Mouse (Mus musculus): ENCODE data around the gene Dnajc11. TPM values are rescaled to one million over a fixed set of nuclear protein-coding genes. Genes with fewer than 3 reads are reported as not detected.
A peak's percentile ranks its signal among the peaks of the same experiment; 100 is the strongest.

The Dnajc11 gene
- polyA plus RNA-seq, 1 experiment from 2014 or later, result 79.5 TPM

DNA sequence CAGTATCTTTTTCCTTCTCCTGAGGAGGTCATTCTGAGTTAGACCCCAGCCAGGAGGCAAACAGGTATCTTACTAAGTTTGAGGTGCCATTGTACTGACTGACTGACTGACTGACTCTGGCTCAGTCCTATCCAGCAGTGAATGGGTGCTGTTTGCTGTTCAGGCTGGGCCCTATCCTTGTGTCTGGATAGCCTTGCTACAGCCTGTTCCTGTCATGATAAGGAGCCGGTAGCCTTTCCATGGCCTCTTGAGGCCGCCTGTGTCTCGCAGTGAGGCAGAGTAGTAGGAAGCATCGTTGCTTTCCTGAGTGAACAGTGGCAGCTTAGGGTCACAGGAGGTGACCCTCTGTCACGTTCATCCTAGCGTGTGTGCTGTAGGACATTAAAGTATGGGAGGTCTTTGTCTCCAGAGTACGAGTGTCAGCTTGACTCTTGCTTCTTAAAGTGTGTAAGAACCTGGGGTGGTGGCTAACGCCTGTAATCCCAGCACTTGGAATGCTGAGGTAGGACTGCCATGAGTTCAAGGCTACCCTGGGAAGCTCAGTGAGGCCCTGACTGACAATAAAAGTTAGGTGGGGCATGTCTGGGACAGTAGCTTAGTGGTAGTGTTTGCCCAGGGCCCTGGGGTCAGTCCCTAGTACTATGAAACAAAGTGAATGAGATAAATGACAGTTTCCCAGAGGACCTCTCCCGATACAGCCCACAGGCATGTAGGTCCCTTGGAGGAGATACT, 24.3 kb downstream of the Dnajc11 start:
- 56% methylated on average over 9 of the region's 9 CpGs for WGBS
- peaks cover 39% of the 10 kb centered on the region for H3K36me3 ChIP-seq (ENCODE audit: insufficient read depth, low read length)
- H3K4me1 ChIP-seq (ENCODE audit: insufficient read depth, low read length), result no peaks in the 10 kb centered on the region
- no peaks in the 10 kb centered on the region for H3K9me3 ChIP-seq (ENCODE audit: low read length)
- no peak overlapping the region for H3K4me2 ChIP-seq (replicated peaks; ENCODE audit: low read depth, low read length)
- H3K27ac ChIP-seq (ENCODE audit: low read length), result no peak overlapping the region
- ATAC-seq (ENCODE audit: low FRiP score, low TSS enrichment), result no peak
- H3K9ac ChIP-seq (replicated peaks; ENCODE audit: low read length), result no peak overlapping the region
- no peak overlapping the region for H3K4me3 ChIP-seq (ENCODE audit: low read length)
- no peaks in the 10 kb centered on the region for H3K27me3 ChIP-seq (ENCODE audit: insufficient read depth, low read length)

DNA sequence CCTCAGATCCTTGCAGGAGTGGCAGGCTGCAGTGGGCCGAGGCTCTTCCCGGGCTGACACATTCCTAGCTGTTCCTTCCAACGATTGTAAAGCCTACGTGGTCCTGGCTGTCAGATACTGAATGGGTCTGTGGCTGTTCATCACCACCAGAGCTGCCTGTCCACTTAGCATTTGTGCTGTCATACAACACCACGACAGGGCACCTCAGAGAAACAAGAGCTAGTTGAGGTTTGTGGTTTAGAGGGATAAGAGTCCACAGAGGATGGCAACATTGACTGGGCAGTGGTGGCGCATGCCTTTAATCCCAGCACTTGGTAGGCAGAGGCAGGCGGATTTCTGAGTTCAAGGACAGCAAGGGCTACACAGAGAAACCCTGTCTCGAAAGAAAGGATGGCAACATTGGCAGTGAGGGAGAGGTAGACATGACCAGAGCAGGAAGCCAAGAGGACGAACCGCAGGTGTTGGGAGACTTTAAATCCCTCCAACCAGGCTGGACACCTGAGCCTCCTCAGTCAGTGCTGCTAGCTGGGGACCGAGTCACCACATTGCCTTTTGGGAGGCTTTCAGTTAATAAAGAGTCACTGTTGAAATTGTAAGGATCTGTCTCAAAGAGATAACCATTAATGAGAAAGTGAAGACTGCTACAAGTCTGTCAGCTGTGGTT, 26.5 kb downstream of the Dnajc11 start:
- Histone ChIP-seq H3K4me1 (ENCODE audit: insufficient read depth, low read length) (no peaks in the 10 kb centered on the region), H3K9ac (replicated peaks; ENCODE audit: low read length) (no peak overlapping the region), H3K9me3 (ENCODE audit: low read length) (no peaks in the 10 kb centered on the region), H3K4me2 (replicated peaks; ENCODE audit: low read depth, low read length) (no peak overlapping the region), H3K27ac (ENCODE audit: low read length) (no peak overlapping the region), H3K36me3 (ENCODE audit: insufficient read depth, low read length) (peaks cover 41% of the 10 kb centered on the region), H3K27me3 (ENCODE audit: insufficient read depth, low read length) (no peaks in the 10 kb centered on the region), H3K4me3 (ENCODE audit: low read length) (no peak overlapping the region)
- WGBS, result 90% methylated on average over 11 of the region's 11 CpGs
- no peak for ATAC-seq (ENCODE audit: low FRiP score, low TSS enrichment)

DNA sequence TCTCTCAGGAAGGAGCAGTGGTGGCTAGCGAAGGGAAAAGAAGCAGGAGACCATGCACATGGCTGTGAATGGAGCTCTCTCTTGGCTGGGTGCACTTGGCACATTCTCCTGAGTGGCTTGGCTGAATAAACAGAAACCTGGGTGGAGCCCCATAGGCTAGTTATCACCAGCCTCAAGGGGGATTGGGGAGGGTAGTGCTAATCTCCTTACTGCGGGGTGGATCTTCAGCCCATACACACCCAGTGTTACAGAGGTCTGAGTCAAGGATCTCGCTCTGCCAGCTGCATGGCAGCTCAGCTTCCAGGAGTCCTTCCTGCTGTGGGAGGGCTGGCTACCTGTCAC, 27.0 kb downstream of the Dnajc11 start:
- peaks cover 42% of the 10 kb centered on the region for H3K36me3 ChIP-seq (ENCODE audit: insufficient read depth, low read length)
- H3K27ac ChIP-seq (ENCODE audit: low read length), result no peak overlapping the region
- no peaks in the 10 kb centered on the region for H3K9me3 ChIP-seq (ENCODE audit: low read length)
- no peaks in the 10 kb centered on the region for H3K4me1 ChIP-seq (ENCODE audit: insufficient read depth, low read length)
- no peak overlapping the region for H3K9ac ChIP-seq (replicated peaks; ENCODE audit: low read length)
- H3K27me3 ChIP-seq (ENCODE audit: insufficient read depth, low read length), result no peaks in the 10 kb centered on the region
- ATAC-seq (ENCODE audit: low FRiP score, low TSS enrichment), result peak; percentile 27; the same call in 1 of the 2 replicates
- WGBS, result 93% methylated on average over 3 of the region's 3 CpGs
- no peak overlapping the region for H3K4me2 ChIP-seq (replicated peaks; ENCODE audit: low read depth, low read length)
- no peak overlapping the region for H3K4me3 ChIP-seq (ENCODE audit: low read length)

DNA sequence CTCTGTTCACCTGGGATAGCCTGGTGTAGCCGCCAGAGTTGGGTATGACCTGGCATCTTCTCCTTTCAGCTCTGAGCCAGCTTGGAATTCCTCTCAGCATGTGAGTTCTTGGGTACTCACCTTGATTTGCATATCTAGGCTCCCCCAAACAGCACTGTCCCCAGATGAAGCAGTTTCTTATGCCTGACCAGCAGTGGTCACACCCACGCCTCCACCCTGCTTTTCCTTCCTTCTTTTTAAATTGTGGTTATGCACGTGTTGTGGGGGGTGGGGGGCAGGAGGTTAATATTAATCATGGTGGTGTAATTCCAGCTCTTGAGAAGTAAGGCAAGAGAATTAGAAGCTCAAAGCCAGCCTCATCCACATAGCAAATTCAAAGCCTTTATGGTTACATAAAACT, 29.3 kb downstream of the Dnajc11 start:
- 67% methylated on average over 3 of the region's 3 CpGs for WGBS
- Histone ChIP-seq H3K36me3 (ENCODE audit: insufficient read depth, low read length) (peaks cover 35% of the 10 kb centered on the region), H3K9me3 (ENCODE audit: low read length) (no peaks in the 10 kb centered on the region), H3K4me3 (ENCODE audit: low read length) (no peak overlapping the region), H3K27me3 (ENCODE audit: insufficient read depth, low read length) (no peaks in the 10 kb centered on the region), H3K9ac (replicated peaks; ENCODE audit: low read length) (no peak overlapping the region), H3K27ac (ENCODE audit: low read length) (no peak overlapping the region), H3K4me1 (ENCODE audit: insufficient read depth, low read length) (peaks cover 2% of the 10 kb centered on the region), H3K4me2 (replicated peaks; ENCODE audit: low read depth, low read length) (no peak overlapping the region)
- no peak for ATAC-seq (ENCODE audit: low FRiP score, low TSS enrichment)

DNA sequence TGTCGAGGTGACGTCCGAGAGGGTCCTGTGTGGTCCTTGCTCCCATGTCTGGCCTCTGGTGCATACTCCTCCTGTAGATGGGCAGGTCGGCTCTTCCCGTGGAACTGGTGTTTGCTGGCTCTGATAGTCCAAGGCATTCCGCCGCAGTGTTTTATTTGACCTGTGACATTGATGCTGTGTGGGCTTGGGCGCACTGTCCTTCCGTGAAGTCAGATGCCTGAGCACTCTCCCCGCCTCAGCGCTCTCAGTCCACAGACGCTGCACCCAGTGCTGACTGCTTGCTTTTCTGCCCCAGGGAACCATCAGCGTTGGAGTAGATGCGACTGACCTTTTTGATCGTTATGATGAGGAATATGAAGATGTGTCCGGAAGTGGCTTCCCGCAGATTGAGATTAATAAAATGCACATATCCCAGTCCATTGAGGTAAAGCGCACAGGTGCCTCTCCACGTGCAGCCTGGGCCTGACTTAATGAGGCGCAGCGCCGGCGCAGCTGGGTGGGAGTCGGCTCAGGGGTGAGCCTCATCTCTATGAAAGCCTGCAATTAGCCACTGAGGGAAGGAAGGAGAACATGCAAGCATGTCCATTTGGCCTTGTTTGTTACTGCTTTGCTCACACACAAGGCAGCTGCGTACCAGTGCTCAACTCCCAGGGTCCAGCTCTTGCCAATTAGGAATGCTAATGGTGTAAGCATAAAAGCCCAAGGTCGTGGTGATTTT, 34.9 kb downstream of the Dnajc11 start:
- Histone ChIP-seq H3K4me3 (ENCODE audit: low read length) (no peak overlapping the region), H3K4me1 (ENCODE audit: insufficient read depth, low read length) (peaks cover 18% of the 10 kb centered on the region), H3K9me3 (ENCODE audit: low read length) (no peaks in the 10 kb centered on the region), H3K27me3 (ENCODE audit: insufficient read depth, low read length) (no peaks in the 10 kb centered on the region), H3K4me2 (replicated peaks; ENCODE audit: low read depth, low read length) (peak overlapping the region; percentile 12; the same call in 1 of the 2 replicates), H3K36me3 (ENCODE audit: insufficient read depth, low read length) (peaks cover 33% of the 10 kb centered on the region), H3K9ac (replicated peaks; ENCODE audit: low read length) (peak overlapping the region; percentile 31; the same call in 1 of the 2 replicates), H3K27ac (ENCODE audit: low read length) (peak overlapping the region; percentile 78)
- 49% methylated on average over 26 of the region's 26 CpGs for WGBS
- peak; percentile 69; the same call in 1 of the 2 replicates for ATAC-seq (ENCODE audit: low FRiP score, low TSS enrichment)

DNA sequence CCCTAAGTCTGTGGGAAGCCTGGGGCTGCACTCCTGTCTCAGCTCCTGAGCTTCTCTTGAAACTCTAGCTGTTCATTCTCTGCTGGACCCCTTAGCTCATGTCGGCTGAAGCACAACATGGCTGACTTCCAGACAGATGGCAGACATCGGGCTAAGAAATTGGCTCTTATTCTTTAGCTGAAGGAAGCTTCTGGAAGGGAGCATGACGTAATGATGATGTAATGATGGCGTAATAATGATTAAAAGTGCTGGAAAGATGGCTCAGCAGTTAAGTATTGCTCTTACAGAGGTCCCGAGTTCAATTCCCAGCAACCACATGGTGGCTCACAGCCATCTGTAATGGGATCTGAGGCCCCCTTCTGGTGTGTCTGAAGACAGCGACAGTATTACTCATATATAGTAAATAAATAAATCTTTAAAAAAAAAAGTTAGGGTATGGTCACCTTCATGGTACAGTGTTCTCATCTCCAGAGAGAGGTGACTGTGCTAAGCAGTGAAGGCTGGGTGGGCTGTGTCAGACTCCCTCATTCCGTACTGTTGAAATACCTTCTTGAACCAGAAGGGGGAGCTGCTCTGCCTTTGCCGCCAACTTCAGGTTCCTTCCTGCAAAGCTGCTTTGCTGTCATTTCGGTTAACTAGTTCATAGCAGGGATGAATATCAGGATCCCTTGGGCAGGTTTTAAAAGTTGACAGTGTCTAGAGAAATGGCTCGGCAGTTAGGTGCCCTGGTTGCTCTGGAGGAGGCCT, 38.9 kb downstream of the Dnajc11 start:
- H3K27ac ChIP-seq (ENCODE audit: low read length), result no peak overlapping the region
- no peak overlapping the region for H3K4me2 ChIP-seq (replicated peaks; ENCODE audit: low read depth, low read length)
- H3K4me1 ChIP-seq (ENCODE audit: insufficient read depth, low read length), result peaks cover 18% of the 10 kb centered on the region
- no peak for ATAC-seq (ENCODE audit: low FRiP score, low TSS enrichment)
- H3K27me3 ChIP-seq (ENCODE audit: insufficient read depth, low read length), result no peaks in the 10 kb centered on the region
- WGBS, result 62% methylated on average over 10 of the region's 10 CpGs
- H3K9me3 ChIP-seq (ENCODE audit: low read length), result no peaks in the 10 kb centered on the region
- peaks cover 37% of the 10 kb centered on the region for H3K36me3 ChIP-seq (ENCODE audit: insufficient read depth, low read length)
- H3K9ac ChIP-seq (replicated peaks; ENCODE audit: low read length), result no peak overlapping the region
- H3K4me3 ChIP-seq (ENCODE audit: low read length), result no peak overlapping the region

DNA sequence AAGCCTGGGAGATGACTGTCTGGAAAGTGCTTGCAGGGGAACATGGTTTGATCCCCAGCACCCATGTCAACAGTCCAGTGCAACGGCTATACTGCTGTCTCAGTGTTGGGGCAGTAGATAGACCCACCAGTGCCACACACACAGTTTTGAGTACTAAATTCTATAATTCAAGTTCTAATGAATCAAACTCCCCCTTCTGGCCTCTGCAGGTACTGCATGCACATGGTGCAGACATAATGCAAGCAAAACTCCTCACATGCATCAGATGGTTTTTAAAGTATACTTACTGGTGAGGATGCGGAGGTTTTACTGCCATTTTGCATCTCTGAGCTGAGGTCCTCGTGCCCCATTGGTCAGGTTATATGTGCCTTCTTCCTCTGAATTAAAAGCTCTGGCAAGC, 42.0 kb downstream of the Dnajc11 start:
- Histone ChIP-seq H3K27me3 (ENCODE audit: insufficient read depth, low read length) (no peaks in the 10 kb centered on the region), H3K4me3 (ENCODE audit: low read length) (no peak overlapping the region), H3K9me3 (ENCODE audit: low read length) (no peaks in the 10 kb centered on the region), H3K4me2 (replicated peaks; ENCODE audit: low read depth, low read length) (no peak overlapping the region), H3K27ac (ENCODE audit: low read length) (no peak overlapping the region), H3K4me1 (ENCODE audit: insufficient read depth, low read length) (no peaks in the 10 kb centered on the region), H3K36me3 (ENCODE audit: insufficient read depth, low read length) (peaks cover 40% of the 10 kb centered on the region), H3K9ac (replicated peaks; ENCODE audit: low read length) (no peak overlapping the region)
- no peak for ATAC-seq (ENCODE audit: low FRiP score, low TSS enrichment)
- WGBS, result 92% methylated on average over 3 of the region's 3 CpGs

DNA sequence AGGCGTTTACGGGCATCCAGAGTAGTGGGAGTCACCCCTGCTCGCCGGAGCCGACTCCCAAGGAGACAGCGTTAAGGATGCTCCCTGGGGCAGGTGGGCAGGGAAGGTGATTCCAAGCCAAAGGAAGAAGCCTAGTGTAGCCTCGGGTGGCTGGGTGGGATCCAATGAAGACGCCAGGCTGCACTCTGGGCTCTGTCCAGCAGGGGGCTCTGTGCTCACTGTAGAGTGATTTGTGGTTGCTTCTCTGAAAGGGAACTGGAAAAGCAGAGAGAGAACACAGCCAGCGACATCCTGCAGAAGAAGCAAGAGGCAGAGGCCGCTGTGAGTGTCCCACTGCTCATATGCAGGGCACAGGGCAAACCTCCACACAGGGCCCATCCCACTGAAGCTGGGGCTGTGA, 44.3 kb downstream of the Dnajc11 start:
- no peak overlapping the region for H3K27ac ChIP-seq (ENCODE audit: low read length)
- ATAC-seq (ENCODE audit: low FRiP score, low TSS enrichment), result no peak; the same call in 1 of the 2 replicates
- H3K4me1 ChIP-seq (ENCODE audit: insufficient read depth, low read length), result no peaks in the 10 kb centered on the region
- H3K36me3 ChIP-seq (ENCODE audit: insufficient read depth, low read length), result peaks cover 40% of the 10 kb centered on the region
- H3K4me3 ChIP-seq (ENCODE audit: low read length), result no peak overlapping the region
- no peaks in the 10 kb centered on the region for H3K9me3 ChIP-seq (ENCODE audit: low read length)
- H3K4me2 ChIP-seq (replicated peaks; ENCODE audit: low read depth, low read length), result no peak overlapping the region
- WGBS, result 27% methylated on average over 10 of the region's 10 CpGs
- no peaks in the 10 kb centered on the region for H3K27me3 ChIP-seq (ENCODE audit: insufficient read depth, low read length)
- H3K9ac ChIP-seq (replicated peaks; ENCODE audit: low read length), result no peak overlapping the region

DNA sequence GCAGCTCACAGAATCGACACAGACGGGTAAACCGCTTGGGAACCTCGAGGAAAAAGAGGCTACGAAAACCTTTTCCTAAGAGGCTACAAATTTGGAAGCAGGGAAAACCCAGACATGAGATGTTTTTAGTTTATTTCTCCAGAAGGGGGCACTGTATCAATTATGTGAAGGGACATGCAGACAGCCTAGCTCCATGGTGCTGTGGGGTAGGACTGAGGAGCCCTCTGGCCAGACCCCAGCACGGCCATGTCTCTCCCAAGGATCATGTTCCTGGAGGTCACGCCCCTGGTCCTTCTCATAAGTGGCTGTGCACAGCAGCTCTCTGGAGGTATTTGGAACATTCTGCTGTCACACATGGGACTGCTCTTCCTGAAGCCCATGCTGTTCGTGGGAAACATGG, 47.2 kb downstream of the Dnajc11 start:
- 66% methylated on average over 8 of the region's 8 CpGs for WGBS

More for the DNA sequence above, 47.2 kb downstream of the Dnajc11 start:
- Histone ChIP-seq H3K27me3 (ENCODE audit: insufficient read depth, low read length) (no peaks in the 10 kb centered on the region), H3K4me2 (replicated peaks; ENCODE audit: low read depth, low read length) (no peak overlapping the region), H3K4me3 (ENCODE audit: low read length) (no peak overlapping the region), H3K4me1 (ENCODE audit: insufficient read depth, low read length) (peaks cover 8% of the 10 kb centered on the region), H3K9ac (replicated peaks; ENCODE audit: low read length) (no peak overlapping the region), H3K36me3 (ENCODE audit: insufficient read depth, low read length) (peaks cover 22% of the 10 kb centered on the region; the same call in 1 of the 2 replicates), H3K27ac (ENCODE audit: low read length) (no peak overlapping the region), H3K9me3 (ENCODE audit: low read length) (no peaks in the 10 kb centered on the region)
- no peak for ATAC-seq (ENCODE audit: low FRiP score, low TSS enrichment)

All from kidney, embryonic 16.5 days (tissue).